ENCODE assay signal across 9 mouse cellular contexts in the genomic region with DNA sequence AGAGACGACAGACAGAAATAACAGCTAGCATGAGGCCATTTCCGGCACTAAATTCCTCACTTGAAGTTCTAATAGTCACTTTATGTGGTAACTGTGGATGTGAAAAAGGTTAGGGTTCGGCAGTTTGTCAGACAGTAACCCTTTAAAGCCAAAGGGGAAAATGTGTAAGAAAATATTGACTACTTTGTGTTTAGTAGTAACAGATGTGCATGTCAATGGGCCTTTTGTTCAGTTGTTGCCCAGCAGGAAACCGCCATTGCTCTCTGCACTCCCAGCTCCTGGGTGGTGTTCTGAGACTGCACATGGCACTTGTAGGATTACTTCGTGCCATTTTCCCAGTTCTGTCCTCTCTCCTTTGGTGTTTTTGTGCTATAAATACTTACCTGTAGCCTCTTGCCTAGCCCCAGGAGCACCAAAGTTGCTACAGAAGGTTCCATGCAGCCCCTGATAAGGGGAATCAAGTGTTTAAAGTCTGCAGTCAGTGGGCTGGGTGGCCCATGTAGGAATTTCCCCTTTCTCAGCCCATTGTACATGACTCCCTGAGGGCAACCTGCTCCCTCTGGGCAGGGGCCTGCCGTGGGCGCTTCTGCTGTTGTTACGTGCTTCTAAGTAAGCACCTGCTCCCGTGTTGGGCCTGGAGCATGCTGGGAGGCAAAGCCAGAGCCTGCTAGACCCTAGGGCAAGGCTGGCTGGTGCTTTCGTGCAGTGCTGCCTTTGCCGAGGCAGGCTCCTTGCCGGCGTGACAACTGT.
DNase-seq lines count a peak whose midpoint lies in the region; ATAC-seq lines count a peak whose summit lies in the region.
"Had no signal": no experiment of that assay in that cellular context is flagged by ENCODE, and none has a peak within 500 bp of the region (broad histone marks: within the 10 kb centered on the region; RNA-seq: fewer than 3 reads in every experiment).

No protein-coding gene starts in this region.

- DNase-seq in kidney, postnatal 36 days, result no peak
- DNase-seq in ZHBTc4 (ENCODE audit: low read depth, low spot score), result peak; percentile 77
- DNase-seq in embryonic facial prominence, embryonic 11.5 days (ENCODE audit: low spot score), result peak; percentile 79
- peak; percentile 79 for DNase-seq in mesoderm, embryonic 11.5 days (ENCODE audit: low read depth, low spot score)
- no peak for DNase-seq in thymus, postnatal 25 days
- DNase-seq in ovary, postnatal 14 days (ENCODE audit: low spot score), result no peak
- DNase-seq: liver, embryonic 13.5 days had no signal

- no peak overlapping the region for H3K9ac ChIP-seq in kidney, embryonic 16.5 days (replicated peaks; ENCODE audit: low read length)
- H3K9ac ChIP-seq in embryonic facial prominence, embryonic 11.5 days (replicated peaks; ENCODE audit: low read length), result peak overlapping the region; percentile 46
- H3K9ac ChIP-seq: liver, embryonic 13.5 days had no signal

- no peaks in the 10 kb centered on the region for H3K36me3 ChIP-seq in kidney, embryonic 16.5 days (ENCODE audit: insufficient read depth, low read length)
- no peaks in the 10 kb centered on the region for H3K36me3 ChIP-seq in embryonic facial prominence, embryonic 11.5 days (replicated peaks; ENCODE audit: control insufficient read depth, insufficient read depth, low read depth, low read length)
- H3K36me3 ChIP-seq: liver, embryonic 13.5 days had no signal

- H3K4me3 ChIP-seq in kidney, embryonic 16.5 days (ENCODE audit: low read length), result no peak overlapping the region
- H3K4me3 ChIP-seq in embryonic facial prominence, embryonic 11.5 days (ENCODE audit: low read depth, low read length), result peak overlapping the region; percentile 3; the same call in 1 of the 2 replicates
- H3K4me3 ChIP-seq: liver, embryonic 13.5 days had no signal

- H3K4me1 ChIP-seq in kidney, embryonic 16.5 days (ENCODE audit: insufficient read depth, low read length), result peaks cover 27% of the 10 kb centered on the region; the same call in 1 of the 2 replicates
- peaks cover 7% of the 10 kb centered on the region for H3K4me1 ChIP-seq in embryonic facial prominence, embryonic 11.5 days (ENCODE audit: control insufficient read depth, insufficient read depth, low read length)

- H3K9me3 ChIP-seq in kidney, embryonic 16.5 days (ENCODE audit: low read length), result no peaks in the 10 kb centered on the region
- no peaks in the 10 kb centered on the region; the same call in 1 of the 2 replicates for H3K9me3 ChIP-seq in embryonic facial prominence, embryonic 11.5 days (replicated peaks; ENCODE audit: control insufficient read depth, low read length)
- H3K9me3 ChIP-seq: liver, embryonic 13.5 days had no signal

- H3K27ac ChIP-seq in kidney, embryonic 16.5 days (ENCODE audit: low read length), result no peak overlapping the region
- H3K27ac ChIP-seq in embryonic facial prominence, embryonic 11.5 days (replicated peaks; ENCODE audit: low read depth, low read length), result peak overlapping the region; percentile 88
- H3K27ac ChIP-seq: liver, embryonic 13.5 days had no signal

- 49% methylated on average over 13 of the region's 13 CpGs for WGBS in kidney, embryonic 16.5 days
- WGBS in embryonic facial prominence, embryonic 11.5 days, result 17% methylated on average over 13 of the region's 13 CpGs

- H3K27me3 ChIP-seq in kidney, embryonic 16.5 days (ENCODE audit: insufficient read depth, low read length), result no peaks in the 10 kb centered on the region
- H3K27me3 ChIP-seq in embryonic facial prominence, embryonic 11.5 days (ENCODE audit: control insufficient read depth, insufficient read depth, low read length), result no peaks in the 10 kb centered on the region
- H3K27me3 ChIP-seq: liver, embryonic 13.5 days had no signal

- 0 out of 2 replicates have a peak, but pooled peaks have one; percentile 36 for ATAC-seq in kidney, embryonic 16.5 days (ENCODE audit: low FRiP score, low TSS enrichment)
- 0 out of 2 replicates have a peak, but pooled peaks have one; percentile 11 for ATAC-seq in embryonic facial prominence, embryonic 11.5 days (replicated peaks; ENCODE audit: insufficient number of reproducible peaks, low FRiP score, low TSS enrichment, low read depth)
- ATAC-seq: intestine, postnatal 0 days had no signal

- H3K4me2 ChIP-seq in kidney, embryonic 16.5 days (replicated peaks; ENCODE audit: low read depth, low read length), result no peak overlapping the region
- peak overlapping the region; percentile 27 for H3K4me2 ChIP-seq in embryonic facial prominence, embryonic 11.5 days (ENCODE audit: low read depth, low read length)
- H3K4me2 ChIP-seq: liver, embryonic 13.5 days had no signal

Comparison
In these comparisons a context has a peak if more than half of its experiments do, and no peak if none do; other contexts are left out.
1. DNase-seq: peak in ZHBTc4 (single experiment), embryonic facial prominence, embryonic 11.5 days (single experiment) and mesoderm, embryonic 11.5 days (single experiment); none in kidney, postnatal 36 days (0 of 2), thymus, postnatal 25 days (single experiment) and ovary, postnatal 14 days (single experiment).